Mouse (Mus musculus) C2C12 (cell line): Measurements from ENCODE around the gene Bcl2. TPM values are rescaled to one million over a fixed set of nuclear protein-coding genes. Genes with fewer than 3 reads are reported as not detected.

ENCODE experiments used
- H3K27me3 ChIP-seq: one replicate; pipeline ENCODE4 v1.6.1; 2011; ENCODE audit not compliant: control insufficient read depth, insufficient read depth, insufficient read length
- H3K36me3 ChIP-seq: one replicate; pipeline ENCODE4 v1.6.1; 2011; ENCODE audit not compliant: control insufficient read depth, insufficient read depth
- H3K4me3 ChIP-seq: one replicate; pipeline ENCODE4 v1.5.1; 2011; ENCODE audit warnings: mild to moderate bottlenecking, control low read depth; ENCODE audit not compliant: poor library complexity, insufficient read depth, severe bottlenecking
- H3K79me2 ChIP-seq: one replicate; pipeline ENCODE4 v1.6.1; 2011; ENCODE audit not compliant: control insufficient read depth, insufficient read depth
- H3K79me3 ChIP-seq: one replicate; pipeline ENCODE4 v1.6.1; 2011; ENCODE audit warnings: low read depth, control low read depth
- H3ac ChIP-seq: one replicate; pipeline ENCODE3; 2011; ENCODE audit warnings: low read depth; ENCODE audit not compliant: control insufficient read depth, insufficient read length
- CEBPB ChIP-seq: IDR thresholded peaks from one replicate; pipeline ENCODE4 v1.6.1; 2011; ENCODE audit warnings: low read depth, mild to moderate bottlenecking, control low read depth, moderate library complexity
- CTCF ChIP-seq: IDR thresholded peaks from one replicate; pipeline ENCODE4 v1.5.1; 2011; ENCODE audit not compliant: control insufficient read depth, insufficient read depth, insufficient read length
- FOSL1 ChIP-seq: IDR thresholded peaks from one replicate; pipeline ENCODE4 v1.8.0; 2011; ENCODE audit warnings: mild to moderate bottlenecking, low read length; ENCODE audit not compliant: poor library complexity, insufficient read depth, severe bottlenecking
- MAX ChIP-seq: IDR thresholded peaks from one replicate; pipeline ENCODE4 v1.6.1; 2011; ENCODE audit warnings: mild to moderate bottlenecking, control low read depth
- MYOD1 ChIP-seq: IDR thresholded peaks from one replicate; pipeline ENCODE4 v1.6.1; 2011; ENCODE audit warnings: low read depth; ENCODE audit not compliant: control insufficient read depth, insufficient read length
- MYOG ChIP-seq: IDR thresholded peaks from one replicate; pipeline ENCODE4 v1.6.1; 2011; ENCODE audit not compliant: control insufficient read depth, insufficient read length; ENCODE audit errors: extremely low read depth
- USF1 ChIP-seq: IDR thresholded peaks from one replicate; pipeline ENCODE4 v1.6.1; 2011; ENCODE audit warnings: low read depth, mild to moderate bottlenecking, control low read depth, moderate library complexity
- polyA plus RNA-seq: library from polyadenylated mRNA; unstranded; fragments of >200 nt; fragmentation: generic; extraction: Trizol; gene quantifications from one replicate; pipeline ENCODE4 v1.2.1, GENCODE M21; 2012; ENCODE audit warnings: missing spikeins

Gene Bcl2
- polyA plus RNA-seq, 1 experiment: 1.8 TPM

DNA sequence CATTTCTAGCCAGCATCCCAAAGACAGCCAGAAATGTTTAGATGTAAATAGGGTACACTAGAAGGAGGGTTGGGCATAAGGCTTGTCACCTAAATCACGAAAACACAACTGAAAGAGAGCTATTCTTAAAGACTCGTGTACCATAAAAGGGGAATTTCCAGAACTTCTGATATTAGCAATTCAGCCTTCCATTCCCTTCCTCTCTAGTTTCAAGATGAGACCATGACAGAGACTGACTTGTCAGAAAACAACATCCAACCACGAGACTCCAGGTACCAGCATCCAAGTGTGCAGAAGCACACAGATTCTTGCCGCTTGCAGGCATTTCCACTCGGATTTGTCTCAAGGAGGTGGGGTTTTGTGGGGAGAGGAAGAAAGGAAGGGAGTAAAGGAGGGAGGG lies 146.6 kb downstream of the Bcl2 start:
- TF ChIP-seq MAX (no peak), FOSL1 (no peak), MYOD1 (no peak), MYOG (no peak), USF1 (no peak), CTCF (no peak), CEBPB (no peak)
- Histone ChIP-seq H3K27me3 (no peaks in the 10 kb centered on the region), H3K79me3 (no peaks in the 10 kb centered on the region), H3K79me2 (no peaks in the 10 kb centered on the region), H3K36me3 (no peaks in the 10 kb centered on the region), H3K4me3 (no peak overlapping the region), H3ac (no peak overlapping the region)

DNA sequence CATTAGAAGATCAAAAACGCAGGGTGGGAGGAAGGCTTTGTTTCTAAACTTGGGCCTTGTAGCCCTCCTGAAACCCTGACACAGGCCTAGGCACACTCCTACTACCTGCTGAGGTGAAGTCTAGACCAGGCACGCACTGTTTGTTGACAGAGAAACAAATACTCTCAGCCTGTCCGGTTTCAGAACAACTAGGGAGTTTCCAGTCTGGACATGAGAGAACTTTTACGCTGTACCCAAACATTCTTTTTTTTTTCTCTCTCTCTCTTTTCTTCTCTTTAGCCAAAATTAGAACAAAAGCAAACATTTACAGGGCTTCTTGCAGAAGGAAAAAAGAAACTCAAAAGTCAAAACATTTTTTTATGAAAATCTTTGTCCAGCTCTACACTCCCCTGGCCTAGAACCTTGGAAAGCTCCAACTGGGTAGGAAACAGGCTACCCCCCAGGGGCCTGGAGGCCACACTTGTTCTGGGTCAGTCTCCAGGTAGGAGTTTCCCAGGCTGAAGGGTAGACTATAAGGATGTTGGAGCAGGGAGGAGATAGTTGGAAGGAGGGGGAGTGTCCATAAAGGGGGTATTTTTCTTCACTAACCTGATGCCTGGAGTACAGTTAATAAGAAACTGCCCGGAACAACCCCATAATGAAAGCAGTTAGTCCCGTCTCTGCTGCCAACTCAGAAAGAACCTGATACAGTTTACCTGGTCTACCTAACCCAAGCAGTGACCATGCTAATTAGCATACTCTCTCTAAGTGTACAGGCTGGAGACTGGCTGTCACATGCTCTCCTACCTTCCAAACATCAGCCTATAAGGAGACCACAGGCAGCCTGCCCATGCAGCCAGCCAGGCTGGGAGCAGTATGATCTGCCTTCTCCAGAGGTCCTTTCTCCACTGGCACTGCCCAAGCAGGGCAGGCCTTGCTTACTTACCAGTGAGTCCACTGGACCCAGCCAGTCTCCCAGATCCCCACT lies 147.7 kb downstream of the Bcl2 start:
- Histone ChIP-seq H3ac (no peak overlapping the region), H3K79me2 (no peaks in the 10 kb centered on the region), H3K36me3 (no peaks in the 10 kb centered on the region), H3K27me3 (no peaks in the 10 kb centered on the region), H3K79me3 (no peaks in the 10 kb centered on the region), H3K4me3 (no peak overlapping the region)
- TF ChIP-seq USF1 (no peak), CEBPB (no peak), MYOG (no peak), CTCF (no peak)

DNA sequence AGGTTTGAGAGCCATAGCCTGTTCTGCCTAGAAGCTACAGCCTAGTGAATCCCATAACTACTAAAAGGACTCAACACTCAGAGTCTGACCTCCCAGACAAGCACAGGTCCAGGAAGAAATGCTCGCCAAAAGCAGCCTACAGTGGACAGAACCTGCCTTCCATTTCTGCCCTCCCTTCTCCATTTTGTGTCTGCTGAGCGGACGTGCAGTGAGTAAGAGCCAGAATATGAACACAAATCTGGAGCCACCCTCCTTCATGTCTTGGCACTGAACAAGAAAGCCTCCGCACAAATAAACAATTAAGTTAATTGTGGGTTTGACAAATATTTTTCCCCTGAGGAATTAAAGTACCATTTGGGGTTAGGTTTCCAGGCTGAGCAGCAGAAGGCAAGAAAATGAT lies 148.8 kb downstream of the Bcl2 start:
- no peaks in the 10 kb centered on the region for H3K36me3 ChIP-seq
- no peaks in the 10 kb centered on the region for H3K27me3 ChIP-seq
- H3ac ChIP-seq: no peak overlapping the region
- H3K79me2 ChIP-seq: no peaks in the 10 kb centered on the region
- TF ChIP-seq MAX (no peak), CEBPB (no peak), MYOD1 (no peak), CTCF (no peak), FOSL1 (no peak), MYOG (no peak), USF1 (no peak)
- H3K79me3 ChIP-seq: no peaks in the 10 kb centered on the region
- no peak overlapping the region for H3K4me3 ChIP-seq

DNA sequence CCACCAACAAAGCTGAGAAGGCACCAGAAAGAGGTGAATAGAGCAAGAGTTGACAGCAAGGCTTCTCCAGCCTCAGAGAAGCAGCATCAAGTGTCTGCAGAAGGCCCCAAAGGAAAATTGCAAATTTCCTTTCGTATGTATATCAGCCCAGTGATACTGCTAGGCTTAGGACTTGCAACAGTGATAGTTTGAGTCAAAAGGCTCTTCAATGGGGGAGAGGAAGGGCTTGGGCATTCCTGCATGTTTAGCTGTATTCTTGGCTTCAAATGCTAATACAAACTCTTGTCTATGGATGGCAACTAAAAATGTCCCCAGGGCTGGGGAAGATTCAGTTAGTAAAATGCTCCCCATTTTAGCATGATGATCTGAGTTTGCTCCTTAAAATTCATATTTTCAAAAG lies 149.6 kb downstream of the Bcl2 start:
- no peaks in the 10 kb centered on the region for H3K79me2 ChIP-seq
- H3K4me3 ChIP-seq: no peak overlapping the region
- no peaks in the 10 kb centered on the region for H3K36me3 ChIP-seq
- no peak overlapping the region for H3ac ChIP-seq
- no peaks in the 10 kb centered on the region for H3K79me3 ChIP-seq
- TF ChIP-seq CEBPB (no peak), FOSL1 (no peak), CTCF (no peak), MAX (no peak), MYOG (no peak), USF1 (no peak), MYOD1 (no peak)
- H3K27me3 ChIP-seq: no peaks in the 10 kb centered on the region

DNA sequence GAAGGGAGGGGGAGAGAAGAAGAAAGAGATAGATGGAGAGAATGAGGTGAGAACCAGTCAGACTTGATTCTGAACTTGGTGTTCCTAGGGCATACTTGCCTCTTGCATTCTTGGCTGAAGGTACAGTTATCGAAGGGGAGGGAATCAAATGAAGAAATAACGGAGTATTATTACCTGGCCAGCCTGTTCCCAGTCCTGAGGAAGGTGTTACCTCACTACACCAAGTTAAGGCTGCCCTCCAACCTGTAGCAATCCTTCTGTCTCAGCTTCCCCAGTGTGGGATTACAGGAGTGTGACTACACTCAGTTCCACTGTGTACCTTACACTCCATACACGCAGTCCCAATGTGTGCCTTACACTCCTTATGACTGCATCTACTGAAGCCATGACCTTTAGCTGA lies 151.3 kb downstream of the Bcl2 start:
- H3K79me3 ChIP-seq: no peaks in the 10 kb centered on the region

More for the DNA sequence above, 151.3 kb downstream of the Bcl2 start:
- no peak overlapping the region for H3K4me3 ChIP-seq
- H3K27me3 ChIP-seq: no peaks in the 10 kb centered on the region
- no peaks in the 10 kb centered on the region for H3K36me3 ChIP-seq
- no peak overlapping the region for H3ac ChIP-seq
- no peak for TF ChIP-seq MAX
- no peak for TF ChIP-seq CTCF
- TF ChIP-seq USF1: no peak
- TF ChIP-seq MYOD1: no peak
- TF ChIP-seq FOSL1: no peak
- TF ChIP-seq CEBPB: no peak
- no peak for TF ChIP-seq MYOG
- no peaks in the 10 kb centered on the region for H3K79me2 ChIP-seq
